Mouse (Mus musculus) gastrocnemius, adult 8-10 months (tissue): ENCODE measurements around the gene Igfbp6. TPM values are rescaled to one million over a fixed set of nuclear protein-coding genes. Genes with fewer than 3 reads are reported as not detected.

Source experiments
- DNase-seq, 2 experiments: peaks; one replicate each; pipeline ENCODE4 v3.0.0; 2022; ENCODE audit warnings: low spot score in 2 of 2
- total RNA-seq, 4 experiments: library from RNA; stranded (reverse); gene quantifications; 2 replicates each; pipeline ENCODE4 v1.2.4; 2022

Gene Igfbp6
- total RNA-seq, 4 experiments from 2014 or later = 14.2 to 49.0 (median 27.1) TPM

- peak; percentile 75 to 81 for DNase-seq
Measured at GRCm38 (mm10) chr15:102108651-102109525, 35.3 kb upstream of the Igfbp6 start.

GRCm38 (mm10) chr15:102110271-102110670 is 33.9 kb upstream of the Igfbp6 start:
- DNase-seq = no peak

GRCm38 (mm10) chr15:102110701-102111494 is 33.3 kb upstream of the Igfbp6 start:
- peak in 1 of 2 experiments; percentile 11 for DNase-seq

- peak; percentile 9 to 24 for DNase-seq
Measured at GRCm38 (mm10) chr15:102111495-102111829, 32.7 kb upstream of the Igfbp6 start.

GRCm38 (mm10) chr15:102112181-102112580 is 32.0 kb upstream of the Igfbp6 start:
- no peak for DNase-seq

- no peak for DNase-seq
Measured at GRCm38 (mm10) chr15:102112827-102113226, 31.3 kb upstream of the Igfbp6 start.

GRCm38 (mm10) chr15:102113674-102114073 is 30.5 kb upstream of the Igfbp6 start:
- no peak for DNase-seq

- no peak for DNase-seq
Measured at GRCm38 (mm10) chr15:102114651-102115260, 29.4 kb upstream of the Igfbp6 start.

- no peak for DNase-seq
Measured at GRCm38 (mm10) chr15:102115731-102116231, 28.4 kb upstream of the Igfbp6 start.

- DNase-seq = no peak
Measured at GRCm38 (mm10) chr15:102116753-102117415, 27.3 kb upstream of the Igfbp6 start.

- peak; percentile 20 to 30 for DNase-seq
Measured at GRCm38 (mm10) chr15:102117461-102118443, 26.4 kb upstream of the Igfbp6 start.

GRCm38 (mm10) chr15:102118591-102118990 is 25.6 kb upstream of the Igfbp6 start:
- no peak for DNase-seq

- DNase-seq = no peak
Measured at GRCm38 (mm10) chr15:102119121-102119830, 24.9 kb upstream of the Igfbp6 start.

- DNase-seq = no peak
Measured at GRCm38 (mm10) chr15:102119831-102120170, 24.4 kb upstream of the Igfbp6 start.

- peak; percentile 45 to 49 for DNase-seq
Measured at GRCm38 (mm10) chr15:102120530-102120929, 23.6 kb upstream of the Igfbp6 start.

GRCm38 (mm10) chr15:102126303-102126702 is 17.9 kb upstream of the Igfbp6 start:
- no peak for DNase-seq

GRCm38 (mm10) chr15:102133314-102133713 is 10.8 kb upstream of the Igfbp6 start:
- no peak for DNase-seq

- DNase-seq = no peak
Measured at GRCm38 (mm10) chr15:102134709-102135108, 9.5 kb upstream of the Igfbp6 start.

GRCm38 (mm10) chr15:102135522-102136128 is 8.5 kb upstream of the Igfbp6 start:
- no peak for DNase-seq
